Mouse (Mus musculus): ENCODE data around the gene Gm10750.
"Not testable (repeated sequence)": the region's sequence is repeated elsewhere in the genome, so short reads cannot be mapped to it uniquely, and the experiment has no call there.

The Gm10750 gene

DNA sequence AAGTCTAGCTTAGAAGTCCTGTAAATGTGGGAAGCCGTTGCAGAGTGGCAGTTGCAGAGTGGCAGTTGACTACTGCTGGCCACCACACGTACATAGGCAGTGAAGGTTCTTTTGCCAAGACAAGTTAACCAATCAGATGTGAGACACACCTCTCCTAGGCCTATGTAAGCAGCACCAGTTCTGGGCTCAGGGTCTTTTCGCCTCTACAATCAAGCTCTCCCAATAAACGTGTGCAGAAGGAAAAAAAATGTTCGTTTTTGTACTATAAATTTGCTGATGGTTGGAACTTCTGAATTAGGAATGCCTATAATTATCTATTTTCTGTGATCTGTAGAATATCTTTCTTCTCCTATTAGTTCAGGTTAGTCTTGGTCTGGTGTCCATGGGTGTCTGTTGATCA, at the start of gene Gm10750:
TSS of gene Gm10750 (minus strand) at position 101 of the 400 bp plus-strand sequence.
- DNase-seq (ENCODE audit: extremely low read depth, low read depth), result not testable (repeated sequence)

DNA sequence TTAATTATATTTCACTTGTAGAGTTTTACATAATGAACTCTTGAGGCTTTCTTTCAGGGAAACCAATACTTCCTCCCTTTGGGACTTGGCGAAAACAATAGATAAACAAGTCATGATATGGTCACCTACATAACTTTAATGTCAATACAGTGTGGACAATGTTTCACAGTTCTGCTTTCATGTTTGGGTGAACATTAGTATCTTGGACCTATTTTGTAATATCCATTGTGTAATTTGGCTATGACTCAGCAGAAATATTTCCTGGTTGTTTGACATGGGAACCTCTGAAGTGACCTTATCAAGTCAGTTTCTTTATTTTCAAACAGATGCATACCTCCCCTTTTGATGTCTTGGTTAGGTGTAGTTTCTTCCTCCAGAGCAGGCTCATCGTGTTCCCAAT, 12.2 kb downstream of the Gm10750 start:
- DNase-seq (ENCODE audit: extremely low read depth, low read depth), result no peak

DNA sequence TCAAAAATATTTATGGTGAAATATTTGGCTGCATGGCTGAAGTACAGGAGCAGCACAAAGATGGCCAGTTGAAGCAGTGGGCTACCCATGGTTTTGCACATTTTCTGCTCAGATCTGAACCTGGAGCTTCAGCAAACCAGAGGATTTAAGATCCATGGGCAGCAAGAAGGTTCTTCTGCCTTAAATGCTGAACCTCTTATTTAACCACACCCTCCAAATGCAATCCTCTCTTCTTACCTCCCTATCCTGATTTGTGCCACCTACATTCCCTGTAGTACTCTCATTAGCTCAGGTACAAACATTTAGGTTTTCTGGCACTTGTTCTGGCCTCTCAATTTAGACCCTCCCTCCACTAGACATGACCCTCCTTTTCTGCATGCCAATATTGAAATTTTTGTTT, 13.9 kb downstream of the Gm10750 start, which contains the start of gene Gm1330:
TSS of gene Gm1330 (minus strand) at position 101 of the 400 bp plus-strand sequence.
- DNase-seq (ENCODE audit: extremely low read depth, low read depth), result no peak

DNA sequence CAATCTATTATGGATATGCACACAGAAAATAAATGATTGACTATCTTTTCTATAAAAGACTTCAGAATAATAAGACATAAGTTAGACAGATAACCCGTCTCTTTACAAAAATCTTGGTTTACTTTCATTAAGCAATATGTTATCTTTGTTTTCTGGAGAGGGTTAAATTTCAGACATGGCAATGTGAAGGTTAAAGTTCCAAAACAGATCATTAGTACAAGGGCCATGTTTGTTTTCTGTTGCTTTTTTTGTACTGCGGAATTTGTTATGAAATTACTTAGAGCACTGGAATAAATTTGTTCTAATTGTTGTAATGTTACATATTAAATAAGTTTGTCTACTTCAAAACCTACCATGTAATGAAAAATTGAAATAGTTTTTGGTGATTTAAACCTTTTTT, 21.9 kb downstream of the Gm10750 start:
- DNase-seq (ENCODE audit: extremely low read depth, low read depth), result no peak

Data from MEL-GATA-1-ER (cell line).